Mouse (Mus musculus): ENCODE results near the gene Pmepa1.

Gene Pmepa1

GRCm38 (mm10) chr2:173276409-173276808 lies at the start of gene Pmepa1:
Pmepa1 (minus strand) TSS chr2:173276533.
- in situ Hi-C loops (cut with MboI; ENCODE audit: low sequenced_read_pairs), result no loop called here

GRCm38 (mm10) chr2:173321754-173322153 lies 45.4 kb upstream of the Pmepa1 start:
- in situ Hi-C loops (cut with MboI; ENCODE audit: low sequenced_read_pairs), result no loop called here

GRCm38 (mm10) chr2:173321194-173321593 lies 44.9 kb upstream of the Pmepa1 start:
- in situ Hi-C loops (cut with MboI; ENCODE audit: low sequenced_read_pairs), result no loop called here

GRCm38 (mm10) chr2:173314291-173314690 lies 38.0 kb upstream of the Pmepa1 start:
- in situ Hi-C loops (cut with MboI; ENCODE audit: low sequenced_read_pairs), result no loop called here

- in situ Hi-C loops (cut with MboI; ENCODE audit: low sequenced_read_pairs), result no loop called here
These were observed 32.2 kb upstream of the Pmepa1 start for GRCm38 (mm10) chr2:173308486-173308885.

- in situ Hi-C loops (cut with MboI; ENCODE audit: low sequenced_read_pairs), result no loop called here
These were observed 31.7 kb upstream of the Pmepa1 start for GRCm38 (mm10) chr2:173307984-173308383.

- in situ Hi-C loops (cut with MboI; ENCODE audit: low sequenced_read_pairs), result no loop called here
These were observed 31.2 kb upstream of the Pmepa1 start for GRCm38 (mm10) chr2:173307561-173307960.

GRCm38 (mm10) chr2:173306734-173307525 lies 30.6 kb upstream of the Pmepa1 start:
- in situ Hi-C loops (cut with MboI; ENCODE audit: low sequenced_read_pairs), result no loop called here

- in situ Hi-C loops (cut with MboI; ENCODE audit: low sequenced_read_pairs), result no loop called here
These were observed 28.7 kb upstream of the Pmepa1 start for GRCm38 (mm10) chr2:173305011-173305410.

- in situ Hi-C loops (cut with MboI; ENCODE audit: low sequenced_read_pairs), result no loop called here
These were observed 24.6 kb upstream of the Pmepa1 start for GRCm38 (mm10) chr2:173300663-173301630.

GRCm38 (mm10) chr2:173296408-173296807 lies 20.1 kb upstream of the Pmepa1 start:
- in situ Hi-C loops (cut with MboI; ENCODE audit: low sequenced_read_pairs), result no loop called here

- in situ Hi-C loops (cut with MboI; ENCODE audit: low sequenced_read_pairs), result no loop called here
These were observed 16.7 kb upstream of the Pmepa1 start for GRCm38 (mm10) chr2:173293042-173293441.

- in situ Hi-C loops (cut with MboI; ENCODE audit: low sequenced_read_pairs), result no loop called here
These were observed 16.2 kb upstream of the Pmepa1 start for GRCm38 (mm10) chr2:173292551-173292950.

GRCm38 (mm10) chr2:173290981-173291380 lies 14.6 kb upstream of the Pmepa1 start:
- in situ Hi-C loops (cut with MboI; ENCODE audit: low sequenced_read_pairs), result no loop called here

GRCm38 (mm10) chr2:173289928-173290327 lies 13.6 kb upstream of the Pmepa1 start:
- in situ Hi-C loops (cut with MboI; ENCODE audit: low sequenced_read_pairs), result no loop called here

- in situ Hi-C loops (cut with MboI; ENCODE audit: low sequenced_read_pairs), result no loop called here
These were observed 9.6 kb upstream of the Pmepa1 start for GRCm38 (mm10) chr2:173285816-173286538.

GRCm38 (mm10) chr2:173284771-173285170 lies 8.4 kb upstream of the Pmepa1 start:
- in situ Hi-C loops (cut with MboI; ENCODE audit: low sequenced_read_pairs), result no loop called here

- in situ Hi-C loops (cut with MboI; ENCODE audit: low sequenced_read_pairs), result no loop called here
These were observed 5.9 kb upstream of the Pmepa1 start for GRCm38 (mm10) chr2:173282191-173282590.

- in situ Hi-C loops (cut with MboI; ENCODE audit: low sequenced_read_pairs), result no loop called here
These were observed 4.9 kb upstream of the Pmepa1 start for GRCm38 (mm10) chr2:173281021-173281937.

All from CH12F3 (cell line).